Mouse (Mus musculus) spleen, adult 18-20 months (tissue): ENCODE measurements at regions not wholly inside any gene's neighbourhood (a gene's known extent, or its start where the extent isn't known, plus 50 kb on each side); places are given as distances from the start of the nearest gene placed in this dataset.
"Not testable (repeated sequence)": the region's sequence is repeated elsewhere in the genome, so short reads cannot be mapped to it uniquely, and the experiment has no call there.

Experiments used
- DNase-seq, 2 experiments: peaks; one replicate each; pipeline ENCODE4 v3.0.0; 2022; ENCODE audit warnings: mixed read lengths in 2 of 2

- DNase-seq: no peak
Observed at GRCm38 (mm10) chr3:50639907-50640323, 196.5 kb upstream of the Slc7a11 start.

- no peak for DNase-seq
Observed at GRCm38 (mm10) chr3:50634457-50635075, 191.2 kb upstream of the Slc7a11 start.

- DNase-seq: no peak
Observed at GRCm38 (mm10) chr3:50631286-50631685, 187.9 kb upstream of the Slc7a11 start.

GRCm38 (mm10) chr3:50628092-50628696 lies 184.8 kb upstream of the Slc7a11 start:
- peak; percentile 43 to 44 for DNase-seq

- DNase-seq: not testable (repeated sequence)
Observed at GRCm38 (mm10) chr3:50621176-50621575, 177.8 kb upstream of the Slc7a11 start.

GRCm38 (mm10) chr3:50619061-50619460 lies 175.6 kb upstream of the Slc7a11 start:
- DNase-seq: no peak

- DNase-seq: no peak
Observed at GRCm38 (mm10) chr3:50615384-50616285, 172.2 kb upstream of the Slc7a11 start.

GRCm38 (mm10) chr3:50613011-50613410 lies 169.6 kb upstream of the Slc7a11 start:
- no peak for DNase-seq

GRCm38 (mm10) chr3:50609341-50610012 lies 166.1 kb upstream of the Slc7a11 start:
- DNase-seq: no peak

- no peak for DNase-seq
Observed at GRCm38 (mm10) chr3:50607736-50608135, 164.3 kb upstream of the Slc7a11 start.

- DNase-seq: no peak
Observed at GRCm38 (mm10) chr3:50606986-50607385, 163.6 kb upstream of the Slc7a11 start.

- DNase-seq: no peak
Observed at GRCm38 (mm10) chr3:50605750-50606149, 162.3 kb upstream of the Slc7a11 start.

- no peak for DNase-seq
Observed at GRCm38 (mm10) chr3:50603182-50603581, 159.8 kb upstream of the Slc7a11 start.

GRCm38 (mm10) chr3:50595732-50596131 lies 152.3 kb upstream of the Slc7a11 start:
- no peak for DNase-seq

- no peak for DNase-seq
Observed at GRCm38 (mm10) chr3:50584323-50584722, 140.9 kb upstream of the Slc7a11 start.

GRCm38 (mm10) chr3:50583475-50583874 lies 140.1 kb upstream of the Slc7a11 start:
- no peak for DNase-seq

GRCm38 (mm10) chr3:50574388-50574787 lies 131.0 kb upstream of the Slc7a11 start:
- DNase-seq: no peak

- no peak for DNase-seq
Observed at GRCm38 (mm10) chr3:50570027-50570426, 126.6 kb upstream of the Slc7a11 start.

GRCm38 (mm10) chr3:50569565-50569964 lies 126.2 kb upstream of the Slc7a11 start:
- no peak for DNase-seq

- DNase-seq: no peak
Observed at GRCm38 (mm10) chr3:50554150-50554549, 110.7 kb upstream of the Slc7a11 start.

GRCm38 (mm10) chr3:50548568-50548967 lies 105.2 kb upstream of the Slc7a11 start:
- DNase-seq: no peak

GRCm38 (mm10) chr3:50530654-50531053 lies 87.2 kb upstream of the Slc7a11 start:
- no peak for DNase-seq

- DNase-seq: no peak
Observed at GRCm38 (mm10) chr3:50524006-50524405, 80.6 kb upstream of the Slc7a11 start.
